Mouse (Mus musculus): ENCODE data around the gene Spaca4. TPM values are rescaled to one million over a fixed set of nuclear protein-coding genes. Genes with fewer than 3 reads are reported as not detected.

Spaca4 gene
- polyA plus RNA-seq, 1 experiment = not detected

- TF ChIP-seq MYOG (IDR thresholded peaks at IDR 0.05; ENCODE audit: control insufficient read depth in 1 of 3, insufficient read depth in 1 of 3, insufficient read length in 2 of 3, low read depth in 2 of 3) (no peak), CEBPB (IDR thresholded peaks at IDR 0.05; ENCODE audit: insufficient read depth, poor library complexity, severe bottlenecking) (no peak), REST (IDR thresholded peaks at IDR 0.05; ENCODE audit: insufficient read depth, insufficient read length) (no peak)
- no peak overlapping the region for H3ac ChIP-seq (ENCODE audit: control insufficient read depth, insufficient read length)
- H3K4me2 ChIP-seq (ENCODE audit: low read depth) = no peak overlapping the region
- H3K36me3 ChIP-seq (ENCODE audit: control insufficient read depth, insufficient read depth) = no peaks in the 10 kb centered on the region
- H3K27me3 ChIP-seq (ENCODE audit: control insufficient read depth, insufficient read depth, insufficient read length) = no peaks in the 10 kb centered on the region
- no peaks in the 10 kb centered on the region for H3K79me2 ChIP-seq (ENCODE audit: control insufficient read depth, insufficient read depth)
- no peak overlapping the region for H3K4me3 ChIP-seq
Observed at GRCm38 (mm10) chr7:45766764-45767163, 41.2 kb upstream of the Spaca4 start.

- Histone ChIP-seq H3K27me3 (ENCODE audit: control insufficient read depth, insufficient read depth, insufficient read length) (no peaks in the 10 kb centered on the region), H3K4me3 (no peak overlapping the region), H3K36me3 (ENCODE audit: control insufficient read depth, insufficient read depth) (no peaks in the 10 kb centered on the region), H3ac (ENCODE audit: control insufficient read depth, insufficient read length) (no peak overlapping the region), H3K4me2 (ENCODE audit: low read depth) (no peak overlapping the region), H3K79me2 (ENCODE audit: control insufficient read depth, insufficient read depth) (no peaks in the 10 kb centered on the region)
- no peak for TF ChIP-seq USF1 (IDR thresholded peaks at IDR 0.05; ENCODE audit: low read depth)
- no peak for TF ChIP-seq POLR2AphosphoS2 (IDR thresholded peaks at IDR 0.05; ENCODE audit: insufficient read length, low read depth)
- no peak for TF ChIP-seq SRF (IDR thresholded peaks at IDR 0.05; ENCODE audit: control insufficient read depth, insufficient read length, low read depth)
- TF ChIP-seq POLR2A (IDR thresholded peaks at IDR 0.05; ENCODE audit: insufficient read length, low read depth) = no peak
- no peak for TF ChIP-seq TCF3 (IDR thresholded peaks at IDR 0.05; ENCODE audit: insufficient read length, low read depth)
- TF ChIP-seq REST (IDR thresholded peaks at IDR 0.05; ENCODE audit: insufficient read depth, insufficient read length) = no peak
- TF ChIP-seq MYOG (IDR thresholded peaks at IDR 0.05; ENCODE audit: control insufficient read depth in 1 of 3, insufficient read depth in 1 of 3, insufficient read length in 2 of 3, low read depth in 2 of 3) = no peak
Observed at GRCm38 (mm10) chr7:45765995-45766394, 40.4 kb upstream of the Spaca4 start.

- Histone ChIP-seq H3K4me2 (ENCODE audit: low read depth) (no peak overlapping the region), H3K27me3 (ENCODE audit: control insufficient read depth, insufficient read depth, insufficient read length) (peaks cover 26% of the 10 kb centered on the region), H3ac (ENCODE audit: control insufficient read depth, insufficient read length) (no peak overlapping the region), H3K79me2 (ENCODE audit: control insufficient read depth, insufficient read depth) (no peaks in the 10 kb centered on the region), H3K4me3 (no peak overlapping the region), H3K36me3 (ENCODE audit: control insufficient read depth, insufficient read depth) (no peaks in the 10 kb centered on the region)
- TF ChIP-seq CEBPB (IDR thresholded peaks at IDR 0.05; ENCODE audit: insufficient read depth, poor library complexity, severe bottlenecking) = no peak
- no peak for TF ChIP-seq TCF3 (IDR thresholded peaks at IDR 0.05; ENCODE audit: insufficient read length, low read depth)
- TF ChIP-seq MYOG (IDR thresholded peaks at IDR 0.05; ENCODE audit: control insufficient read depth in 1 of 3, insufficient read depth in 1 of 3, insufficient read length in 2 of 3, low read depth in 2 of 3) = no peak
- TF ChIP-seq USF1 (IDR thresholded peaks at IDR 0.05; ENCODE audit: low read depth) = no peak
- TF ChIP-seq E2F4 (IDR thresholded peaks at IDR 0.05; ENCODE audit: insufficient read depth) = no peak
- TF ChIP-seq REST (IDR thresholded peaks at IDR 0.05; ENCODE audit: insufficient read depth, insufficient read length) = no peak
- TF ChIP-seq TCF12 (IDR thresholded peaks at IDR 0.05; ENCODE audit: insufficient read depth, poor library complexity, severe bottlenecking) = no peak
- no peak for TF ChIP-seq SRF (IDR thresholded peaks at IDR 0.05; ENCODE audit: control insufficient read depth, insufficient read length, low read depth)
- TF ChIP-seq POLR2AphosphoS2 (IDR thresholded peaks at IDR 0.05; ENCODE audit: insufficient read length, low read depth) = no peak
Observed at GRCm38 (mm10) chr7:45760151-45760550, 34.5 kb upstream of the Spaca4 start.

GRCm38 (mm10) chr7:45759400-45759799 is 33.8 kb upstream of the Spaca4 start:
- Histone ChIP-seq H3K4me2 (ENCODE audit: low read depth) (peak overlapping the region; percentile 21), H3K36me3 (ENCODE audit: control insufficient read depth, insufficient read depth) (no peaks in the 10 kb centered on the region), H3K27me3 (ENCODE audit: control insufficient read depth, insufficient read depth, insufficient read length) (peaks cover 26% of the 10 kb centered on the region), H3K4me3 (no peak overlapping the region), H3ac (ENCODE audit: control insufficient read depth, insufficient read length) (no peak overlapping the region), H3K79me2 (ENCODE audit: control insufficient read depth, insufficient read depth) (no peaks in the 10 kb centered on the region)
- no peak for TF ChIP-seq CEBPB (IDR thresholded peaks at IDR 0.05; ENCODE audit: insufficient read depth, poor library complexity, severe bottlenecking)
- TF ChIP-seq MYOD1 (IDR thresholded peaks at IDR 0.05; ENCODE audit: control insufficient read depth in 1 of 3, insufficient read length in 2 of 3, low read depth in 2 of 3) = peak in 2 of 3 experiments; percentile 61 to 91
- TF ChIP-seq USF1 (IDR thresholded peaks at IDR 0.05; ENCODE audit: low read depth) = no peak
- TF ChIP-seq TCF3 (IDR thresholded peaks at IDR 0.05; ENCODE audit: insufficient read length, low read depth) = peak; percentile 54
- TF ChIP-seq MYOG (IDR thresholded peaks at IDR 0.05; ENCODE audit: control insufficient read depth in 1 of 3, insufficient read depth in 1 of 3, insufficient read length in 2 of 3, low read depth in 2 of 3) = peak in 2 of 3 experiments; percentile 89 to 95
- no peak for TF ChIP-seq TCF12 (IDR thresholded peaks at IDR 0.05; ENCODE audit: insufficient read depth, poor library complexity, severe bottlenecking)

- H3K4me3 ChIP-seq = no peak overlapping the region
Observed at GRCm38 (mm10) chr7:45755703-45756102, 30.1 kb upstream of the Spaca4 start.

GRCm38 (mm10) chr7:45750162-45750561 is 24.5 kb upstream of the Spaca4 start:
- no peak overlapping the region for H3K4me3 ChIP-seq
- no peak overlapping the region for H3ac ChIP-seq (ENCODE audit: control insufficient read depth, insufficient read length)
- no peaks in the 10 kb centered on the region for H3K27me3 ChIP-seq (ENCODE audit: control insufficient read depth, insufficient read depth, insufficient read length)
- no peaks in the 10 kb centered on the region for H3K36me3 ChIP-seq (ENCODE audit: control insufficient read depth, insufficient read depth)
- no peak overlapping the region for H3K4me2 ChIP-seq (ENCODE audit: low read depth)
- no peaks in the 10 kb centered on the region for H3K79me2 ChIP-seq (ENCODE audit: control insufficient read depth, insufficient read depth)
- TF ChIP-seq POLR2A (IDR thresholded peaks at IDR 0.05; ENCODE audit: insufficient read length, low read depth) (no peak), MYOD1 (IDR thresholded peaks at IDR 0.05; ENCODE audit: control insufficient read depth in 1 of 3, insufficient read length in 2 of 3, low read depth in 2 of 3) (no peak), POLR2AphosphoS2 (IDR thresholded peaks at IDR 0.05; ENCODE audit: insufficient read length, low read depth) (no peak), CEBPB (IDR thresholded peaks at IDR 0.05; ENCODE audit: insufficient read depth, poor library complexity, severe bottlenecking) (no peak), REST (IDR thresholded peaks at IDR 0.05; ENCODE audit: insufficient read depth, insufficient read length) (no peak), USF1 (IDR thresholded peaks at IDR 0.05; ENCODE audit: low read depth) (no peak), TCF12 (IDR thresholded peaks at IDR 0.05; ENCODE audit: insufficient read depth, poor library complexity, severe bottlenecking) (no peak), SRF (IDR thresholded peaks at IDR 0.05; ENCODE audit: control insufficient read depth, insufficient read length, low read depth) (no peak), TCF3 (IDR thresholded peaks at IDR 0.05; ENCODE audit: insufficient read length, low read depth) (no peak), E2F4 (IDR thresholded peaks at IDR 0.05; ENCODE audit: insufficient read depth) (no peak)

More at GRCm38 (mm10) chr7:45755703-45756102, 30.1 kb upstream of the Spaca4 start:
- H3ac ChIP-seq (ENCODE audit: control insufficient read depth, insufficient read length) = no peak overlapping the region
- peaks cover 26% of the 10 kb centered on the region for H3K27me3 ChIP-seq (ENCODE audit: control insufficient read depth, insufficient read depth, insufficient read length)
- no peak for TF ChIP-seq TCF12 (IDR thresholded peaks at IDR 0.05; ENCODE audit: insufficient read depth, poor library complexity, severe bottlenecking)
- H3K36me3 ChIP-seq (ENCODE audit: control insufficient read depth, insufficient read depth) = no peaks in the 10 kb centered on the region
- H3K79me2 ChIP-seq (ENCODE audit: control insufficient read depth, insufficient read depth) = no peaks in the 10 kb centered on the region
- no peak overlapping the region for H3K4me2 ChIP-seq (ENCODE audit: low read depth)

Data from myocyte (in vitro differentiated cells).